Mouse (Mus musculus): ENCODE measurements around the gene Adam21. TPM values are rescaled to one million over a fixed set of nuclear protein-coding genes. Genes with fewer than 3 reads are reported as not detected.
"Not testable (repeated sequence)": the region's sequence is repeated elsewhere in the genome, so short reads cannot be mapped to it uniquely, and the experiment has no call there.

Gene Adam21
- polyA plus RNA-seq, 1 experiment from 2014 or later = not detected

DNA sequence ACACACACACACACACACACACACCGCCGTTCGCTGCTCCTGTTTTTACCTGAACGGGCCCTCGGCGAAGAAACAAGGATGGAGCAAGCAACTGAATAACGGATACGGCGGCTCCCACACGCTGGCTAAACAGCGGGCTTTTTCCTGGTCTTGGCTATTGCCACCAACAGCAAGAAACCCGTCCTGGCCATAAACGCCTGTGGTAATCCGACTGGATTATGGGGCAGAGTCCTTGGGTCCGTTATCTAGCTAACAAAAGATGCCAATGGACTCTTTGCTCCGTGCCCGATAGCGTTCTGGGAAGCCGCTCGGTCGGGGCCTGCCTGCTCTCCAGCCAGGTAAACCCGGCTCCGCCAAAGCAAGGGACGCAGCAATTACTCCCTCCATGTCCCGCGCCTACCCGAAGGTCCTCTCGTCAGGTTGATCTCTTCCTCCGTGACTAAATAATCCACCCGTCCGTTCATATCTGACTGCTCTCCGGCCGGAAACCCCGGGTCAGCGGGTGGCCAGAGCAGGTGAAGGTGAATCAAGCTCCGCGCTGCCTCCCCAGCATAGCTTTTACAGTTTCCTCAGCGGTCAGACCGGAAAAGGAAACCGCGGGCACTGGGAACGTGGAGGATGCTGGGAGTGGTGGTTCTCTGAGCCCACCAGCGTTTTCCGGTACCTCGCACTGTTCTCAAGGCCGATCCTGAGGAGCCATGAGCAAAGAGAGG is 35.8 kb downstream of the Adam21 start, which contains the start of the genes Gm20498 and Synj2bp:
Gene Gm20498, minus strand, starts transcription at position 590 of the 713 bp plus-strand sequence.
Gene Synj2bp, minus strand, starts transcription at position 596 of the 713 bp plus-strand sequence.
- H3K27ac ChIP-seq (ENCODE audit: low read depth, low read length) = peak within 1 kb of the TSS; percentile 83
- peak; percentile 82 for ATAC-seq
- H3K9ac ChIP-seq (ENCODE audit: low read depth, low read length) = peak within 1 kb of the TSS; percentile 73
- under 1% methylated on average over 46 of the region's 46 CpGs for WGBS
- peak within 1 kb of the TSS; percentile 70 for H3K4me2 ChIP-seq (replicated peaks; ENCODE audit: low read depth)
- H3K27me3 ChIP-seq (replicated peaks; ENCODE audit: control insufficient read depth, insufficient read depth, low read length) = no peaks in the 10 kb centered on the region
- no peaks in the 10 kb centered on the region for H3K36me3 ChIP-seq (ENCODE audit: control insufficient read depth, insufficient read depth)
- H3K9me3 ChIP-seq (ENCODE audit: control insufficient read depth) = no peaks in the 10 kb centered on the region
- H3K4me1 ChIP-seq (replicated peaks; ENCODE audit: control insufficient read depth, insufficient read depth, low read length) = 0 out of 2 replicates have a peak, but pooled peaks cover 7% of the 10 kb centered on the region
- no peak for TF ChIP-seq CTCF (IDR thresholded peaks at IDR 0.05; ENCODE audit: low read depth)
- H3K4me3 ChIP-seq (ENCODE audit: low read depth, low read length) = peak within 1 kb of the TSS; percentile 89

DNA sequence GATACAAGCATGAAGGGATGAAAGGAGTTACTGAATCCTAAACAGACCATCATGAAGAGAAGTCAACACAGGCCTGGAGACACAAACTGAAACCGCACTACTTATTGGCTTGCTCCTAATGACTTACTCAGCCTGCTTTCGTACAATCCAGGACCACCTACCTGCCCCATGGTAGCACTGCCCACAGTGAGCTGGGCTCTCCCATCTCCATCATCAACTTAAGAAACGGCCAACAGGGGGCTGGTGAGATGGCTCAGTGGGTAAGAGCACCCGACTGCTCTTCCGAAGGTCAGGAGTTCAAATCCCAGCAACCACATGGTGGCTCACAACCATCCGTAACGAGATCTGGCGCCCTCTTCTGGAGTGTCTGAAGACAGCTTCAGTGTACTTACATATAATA is 37.7 kb downstream of the Adam21 start:
- H3K9me3 ChIP-seq (ENCODE audit: control insufficient read depth); H3K4me2 ChIP-seq (replicated peaks; ENCODE audit: low read depth); H3K9ac ChIP-seq (ENCODE audit: low read depth, low read length); H3K27me3 ChIP-seq (replicated peaks; ENCODE audit: control insufficient read depth, insufficient read depth, low read length); H3K36me3 ChIP-seq (ENCODE audit: control insufficient read depth, insufficient read depth); ATAC-seq; H3K27ac ChIP-seq (ENCODE audit: low read depth, low read length); H3K4me3 ChIP-seq (ENCODE audit: low read depth, low read length); H3K4me1 ChIP-seq (replicated peaks; ENCODE audit: control insufficient read depth, insufficient read depth, low read length): not testable (repeated sequence)
- WGBS = 79% methylated on average over 6 of the region's 8 CpGs

Other genes with a start within 250 kb of the Adam21 start
- 0.27 and 0.30 TPM in 2 replicates for gene Slc8a3, start 235.3 kb downstream of the Adam21 start, polyA plus RNA-seq (2015; fragmentation: Nextera tagmentation; extraction: Ambion mirVana)
- gene Gm4787, start 189.0 kb downstream of the Adam21 start, polyA plus RNA-seq (2015; fragmentation: Nextera tagmentation; extraction: Ambion mirVana) = 0.13 and 0.30 TPM in 2 replicates
- gene Adam4, start 146.5 kb downstream of the Adam21 start, polyA plus RNA-seq (2015; fragmentation: Nextera tagmentation; extraction: Ambion mirVana) = 0.43 and 0.61 TPM in 2 replicates
- gene Cox16, start 83.3 kb downstream of the Adam21 start, polyA plus RNA-seq (2015; fragmentation: Nextera tagmentation; extraction: Ambion mirVana) = 187 and 206 TPM in 2 replicates
- gene Gm20498, start 35.6 kb downstream of the Adam21 start, polyA plus RNA-seq (2015; fragmentation: Nextera tagmentation; extraction: Ambion mirVana) = 35.4 and 39.9 TPM in 2 replicates
- gene Synj2bp, start 35.6 kb downstream of the Adam21 start, polyA plus RNA-seq (2015; fragmentation: Nextera tagmentation; extraction: Ambion mirVana) = 37.1 and 41.8 TPM in 2 replicates
- 36.2 and 39.4 TPM in 2 replicates for gene Med6, start 26.5 kb upstream of the Adam21 start, polyA plus RNA-seq (2015; fragmentation: Nextera tagmentation; extraction: Ambion mirVana)
- 1.1 and 1.2 TPM in 2 replicates for gene Ttc9, start 62.8 kb upstream of the Adam21 start, polyA plus RNA-seq (2015; fragmentation: Nextera tagmentation; extraction: Ambion mirVana)
- gene Map3k9, start 212.7 kb upstream of the Adam21 start, polyA plus RNA-seq (2015; fragmentation: Nextera tagmentation; extraction: Ambion mirVana) = 2.2 and 2.4 TPM in 2 replicates